Mouse (Mus musculus): ENCODE measurements around the gene Arvcf. TPM values are rescaled to one million over a fixed set of nuclear protein-coding genes. Genes with fewer than 3 reads are reported as not detected.

Gene Arvcf
- total and polyA plus RNA-seq, 3 experiments: 9.1 to 14.5 TPM; not detected in 1

DNA sequence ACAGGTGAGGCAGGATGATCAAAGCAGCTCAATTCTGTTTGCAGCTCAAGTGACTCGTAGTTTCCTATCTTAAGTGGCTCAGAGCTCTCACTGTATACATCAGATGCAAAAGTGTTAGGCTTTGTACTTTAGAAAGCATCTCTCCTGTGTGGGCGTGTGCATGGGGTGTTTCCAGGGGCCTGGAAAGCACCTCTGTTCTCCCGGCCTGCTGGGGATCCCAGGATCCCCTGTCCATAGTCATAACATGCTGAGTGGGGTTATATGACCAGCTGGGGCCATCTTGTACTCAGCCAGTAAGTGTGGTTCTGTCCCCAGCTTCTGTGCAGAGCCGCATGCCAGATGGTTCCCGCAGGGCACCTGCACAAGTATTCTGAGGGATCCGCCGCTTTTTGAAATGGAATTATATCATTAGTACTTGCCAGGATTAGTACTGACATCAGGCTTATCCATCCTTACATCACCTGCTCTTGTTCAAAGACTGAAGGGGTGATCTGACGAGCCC, 104.4 kb downstream of the Arvcf start:
- Histone ChIP-seq H3K4me1 (ENCODE audit: control insufficient read depth in 1 of 2, insufficient read depth in 2 of 2, low read length in 2 of 2) (no peaks in the 10 kb centered on the region), H3K9ac (ENCODE audit: control insufficient read depth, low read depth, low read length, poor library complexity, severe bottlenecking) (no peak overlapping the region), H3K79me2 (ENCODE audit: control insufficient read depth, insufficient read depth, low read length, poor library complexity) (no peaks in the 10 kb centered on the region), H3K4me3 (ENCODE audit: control insufficient read depth in 1 of 2, insufficient read depth in 1 of 2, low read depth in 2 of 2, low read length in 2 of 2) (no peak overlapping the region), H3K9me3 (replicated peaks; ENCODE audit: insufficient read depth, low read length) (no peaks in the 10 kb centered on the region), H3K27ac (ENCODE audit: control insufficient read depth, low read depth, low read length) (no peak overlapping the region), H3K36me3 (ENCODE audit: control insufficient read depth in 1 of 2, insufficient read depth in 2 of 2, low read length in 2 of 2) (no peaks in the 10 kb centered on the region; a peak in 1 of 4 replicates), H3K27me3 (ENCODE audit: control insufficient read depth in 1 of 2, insufficient read depth in 2 of 2, low read length in 2 of 2) (no peaks in the 10 kb centered on the region)
- no peak for TF ChIP-seq MYB (IDR thresholded peaks at IDR 0.05; ENCODE audit: low read depth, low read length)
- no peak for TF ChIP-seq GATA1 (IDR thresholded peaks at IDR 0.05; ENCODE audit: low read depth, low read length)
- TF ChIP-seq CHD2 (IDR thresholded peaks at IDR 0.05; ENCODE audit: low read length): no peak
- no peak for TF ChIP-seq ELF1 (IDR thresholded peaks at IDR 0.05; ENCODE audit: low read depth, low read length)
- no peak for TF ChIP-seq E2F4 (IDR thresholded peaks at IDR 0.05; ENCODE audit: borderline replicate concordance, low read depth, low read length)
- TF ChIP-seq NELFE (IDR thresholded peaks at IDR 0.05; ENCODE audit: low read depth, low read length): no peak
- DNase-seq (ENCODE audit: low read depth, low spot score): no peak

DNA sequence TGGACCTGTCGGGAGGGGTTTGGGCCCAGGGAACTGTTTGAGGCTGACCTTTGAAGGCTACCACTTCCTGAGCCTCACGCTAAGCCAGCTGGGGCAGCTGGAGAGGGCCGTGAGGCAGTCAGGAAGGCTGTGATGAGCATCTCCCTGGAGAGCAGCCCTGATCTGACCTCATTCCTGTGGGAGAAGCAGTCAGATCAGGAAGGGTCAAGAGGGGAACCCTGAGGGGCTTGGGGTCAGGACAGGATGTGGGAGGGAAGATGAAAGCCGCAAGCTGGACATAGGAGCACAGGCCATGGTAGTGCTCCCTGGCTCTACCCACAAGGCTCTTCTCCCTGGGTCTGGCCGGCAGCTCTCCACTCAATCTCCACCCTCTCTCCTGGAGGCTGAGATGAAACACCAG, 105.9 kb downstream of the Arvcf start:
- TF ChIP-seq ZC3H11A (IDR thresholded peaks at IDR 0.05; ENCODE audit: low read depth, low read length): no peak
- no peak for TF ChIP-seq RAD21 (IDR thresholded peaks at IDR 0.05; ENCODE audit: low read depth, low read length)
- TF ChIP-seq RCOR1 (IDR thresholded peaks at IDR 0.05; ENCODE audit: low read depth, low read length): no peak
- TF ChIP-seq ZMIZ1 (IDR thresholded peaks at IDR 0.05; ENCODE audit: low read depth, low read length): no peak
- no peak for TF ChIP-seq CHD2 (IDR thresholded peaks at IDR 0.05; ENCODE audit: low read length)
- TF ChIP-seq MXI1 (IDR thresholded peaks at IDR 0.05; ENCODE audit: low read depth, low read length): no peak
- TF ChIP-seq USF2 (IDR thresholded peaks at IDR 0.05; ENCODE audit: borderline replicate concordance in 1 of 2, insufficient read depth in 1 of 2, low read depth in 1 of 2, low read length in 2 of 2): no peak
- no peak for TF ChIP-seq ZKSCAN1 (IDR thresholded peaks at IDR 0.05; ENCODE audit: low read depth, low read length)
- no peak for TF ChIP-seq TAL1 (IDR thresholded peaks at IDR 0.05; ENCODE audit: low read length)
- no peak for TF ChIP-seq GATA1 (IDR thresholded peaks at IDR 0.05; ENCODE audit: low read depth, low read length)
- H3K79me2 ChIP-seq (ENCODE audit: control insufficient read depth, insufficient read depth, low read length, poor library complexity): no peaks in the 10 kb centered on the region
- H3K9me3 ChIP-seq (replicated peaks; ENCODE audit: insufficient read depth, low read length): no peaks in the 10 kb centered on the region
- H3K4me1 ChIP-seq (ENCODE audit: control insufficient read depth in 1 of 2, insufficient read depth in 2 of 2, low read length in 2 of 2): peaks cover 1 to 11% of the 10 kb centered on the region in 2 experiments
- no peak for DNase-seq (ENCODE audit: low read depth, low spot score)
- H3K36me3 ChIP-seq (ENCODE audit: control insufficient read depth in 1 of 2, insufficient read depth in 2 of 2, low read length in 2 of 2): peaks cover 0 to 7% of the 10 kb centered on the region in 2 experiments; a peak in 3 of 4 replicates
- no peak overlapping the region for H3K4me3 ChIP-seq (ENCODE audit: control insufficient read depth in 1 of 2, insufficient read depth in 1 of 2, low read depth in 2 of 2, low read length in 2 of 2)
- no peak overlapping the region for H3K9ac ChIP-seq (ENCODE audit: control insufficient read depth, low read depth, low read length, poor library complexity, severe bottlenecking)
- no peak overlapping the region for H3K27ac ChIP-seq (ENCODE audit: control insufficient read depth, low read depth, low read length)
- H3K27me3 ChIP-seq (ENCODE audit: control insufficient read depth in 1 of 2, insufficient read depth in 2 of 2, low read length in 2 of 2): no peaks in the 10 kb centered on the region

GRCm38 (mm10) chr16:18455407-18455806, 107.4 kb downstream of the Arvcf start:
- Histone ChIP-seq H3K27me3 (ENCODE audit: control insufficient read depth in 1 of 2, insufficient read depth in 2 of 2, low read length in 2 of 2) (no peaks in the 10 kb centered on the region), H3K9me3 (replicated peaks; ENCODE audit: insufficient read depth, low read length) (no peaks in the 10 kb centered on the region), H3K27ac (ENCODE audit: control insufficient read depth, low read depth, low read length) (no peak overlapping the region), H3K4me3 (ENCODE audit: control insufficient read depth in 1 of 2, insufficient read depth in 1 of 2, low read depth in 2 of 2, low read length in 2 of 2) (no peak overlapping the region), H3K4me1 (ENCODE audit: control insufficient read depth in 1 of 2, insufficient read depth in 2 of 2, low read length in 2 of 2) (peaks cover 7 to 24% of the 10 kb centered on the region in 2 experiments), H3K9ac (ENCODE audit: control insufficient read depth, low read depth, low read length, poor library complexity, severe bottlenecking) (no peak overlapping the region), H3K79me2 (ENCODE audit: control insufficient read depth, insufficient read depth, low read length, poor library complexity) (no peaks in the 10 kb centered on the region), H3K36me3 (ENCODE audit: control insufficient read depth in 1 of 2, insufficient read depth in 2 of 2, low read length in 2 of 2) (peaks cover 0 to 19% of the 10 kb centered on the region in 2 experiments)
- DNase-seq (ENCODE audit: low read depth, low spot score): no peak
- TF ChIP-seq POLR2A (IDR thresholded peaks at IDR 0.05; ENCODE audit: control insufficient read depth in 1 of 2, insufficient read depth in 1 of 2, low read depth in 1 of 2, low read length in 2 of 2, poor library complexity in 1 of 2) (no peak), ZNF384 (IDR thresholded peaks at IDR 0.05; ENCODE audit: low read depth, low read length) (no peak), HCFC1 (IDR thresholded peaks at IDR 0.05; ENCODE audit: low read depth, low read length) (no peak), TCF12 (IDR thresholded peaks at IDR 0.05; ENCODE audit: low read depth, low read length) (no peak), CHD1 (IDR thresholded peaks at IDR 0.05; ENCODE audit: low read depth, low read length) (no peak), NRF1 (IDR thresholded peaks at IDR 0.05; ENCODE audit: insufficient read depth, low read depth, low read length, poor library complexity, severe bottlenecking) (no peak), ETS1 (IDR thresholded peaks at IDR 0.05; ENCODE audit: low read depth, low read length) (no peak), EP300 (IDR thresholded peaks at IDR 0.05; ENCODE audit: low read depth in 1 of 2, low read length in 2 of 2) (no peak), NELFE (IDR thresholded peaks at IDR 0.05; ENCODE audit: low read depth, low read length) (no peak), ZMIZ1 (IDR thresholded peaks at IDR 0.05; ENCODE audit: low read depth, low read length) (no peak), GATA1 (IDR thresholded peaks at IDR 0.05; ENCODE audit: low read depth, low read length) (no peak)

All from MEL (cell line).